Mouse (Mus musculus) stomach, embryonic 14.5 days (tissue): Measurements from ENCODE around the gene Olfr1183. TPM values are rescaled to one million over a fixed set of nuclear protein-coding genes. Genes with fewer than 3 reads are reported as not detected.
"Not testable (repeated sequence)": the region's sequence is repeated elsewhere in the genome, so short reads cannot be mapped to it uniquely, and the experiment has no call there.

Experiments used
- ATAC-seq: fragments of 200-750 bp; cut with Nextera tagmentation; 2 replicates; pipeline ENCODE4 v1.8.0; 2017; ENCODE audit warnings: low read depth, moderate TSS enrichment; ENCODE audit not compliant: insufficient number of reproducible peaks, insufficient read depth, low FRiP score
- H3K27ac ChIP-seq: fragments of 300-500 bp; sonication (generic); 2 replicates; pipeline ENCODE4 v1.5.1; 2014; ENCODE audit warnings: mild to moderate bottlenecking, low read length, moderate library complexity, mixed read lengths
- H3K27me3 ChIP-seq: fragments of 300-500 bp; sonication (generic); 2 replicates; pipeline ENCODE4 v1.6.1; 2014; ENCODE audit warnings: low read length, control low read depth, mixed read lengths; ENCODE audit not compliant: control insufficient read depth, insufficient read depth
- H3K36me3 ChIP-seq: fragments of 300-500 bp; sonication (generic); 2 replicates; pipeline ENCODE4 v1.6.1; 2014; ENCODE audit warnings: mild to moderate bottlenecking, control low read depth, low read length, moderate library complexity, mixed read lengths; ENCODE audit not compliant: control insufficient read depth, insufficient read depth
- H3K4me1 ChIP-seq: fragments of 300-500 bp; sonication (generic); 2 replicates; pipeline ENCODE4 v1.6.1; 2014; ENCODE audit warnings: low read length, control low read depth, mixed read lengths; ENCODE audit not compliant: control insufficient read depth, insufficient read depth
- H3K4me2 ChIP-seq: fragments of 300-500 bp; sonication (generic); replicated peaks from 2 replicates; pipeline ENCODE4 v1.6.1; 2014; ENCODE audit warnings: low read depth, low read length, control low read depth
- H3K4me3 ChIP-seq: fragments of 300-500 bp; sonication (generic); 2 replicates; pipeline ENCODE4 v1.5.1; 2014; ENCODE audit warnings: low read depth, low read length, control low read depth
- H3K9ac ChIP-seq: fragments of 300-500 bp; sonication (generic); replicated peaks from 2 replicates; pipeline ENCODE4 v1.6.1; 2014; ENCODE audit warnings: low read depth, mild to moderate bottlenecking, control low read depth, low read length, moderate library complexity, mixed read lengths
- H3K9me3 ChIP-seq: fragments of 300-500 bp; sonication (generic); 2 replicates; pipeline ENCODE4 v1.6.1; 2016; ENCODE audit warnings: low read depth, low read length, control low read depth; ENCODE audit not compliant: control insufficient read depth
- WGBS: fragments of 180-500 bp; shearing (Covaris S2); extraction: QIAGEN DNeasy Blood & Tissue Kit; methylation state at CpG from one replicate; pipeline ENCODE4 v1.1.7; 2014; 5-methylcytosine and 5-hydroxymethylcytosine counted together
- polyA plus RNA-seq: library from polyadenylated mRNA; unstranded; fragments of >200 nt; fragmentation: Nextera tagmentation; extraction: Ambion mirVana; gene quantifications from 2 replicates; pipeline ENCODE4 v1.2.1, GENCODE M21; 2014

Olfr1183 gene
- polyA plus RNA-seq: not detected in 2 replicates

DNA sequence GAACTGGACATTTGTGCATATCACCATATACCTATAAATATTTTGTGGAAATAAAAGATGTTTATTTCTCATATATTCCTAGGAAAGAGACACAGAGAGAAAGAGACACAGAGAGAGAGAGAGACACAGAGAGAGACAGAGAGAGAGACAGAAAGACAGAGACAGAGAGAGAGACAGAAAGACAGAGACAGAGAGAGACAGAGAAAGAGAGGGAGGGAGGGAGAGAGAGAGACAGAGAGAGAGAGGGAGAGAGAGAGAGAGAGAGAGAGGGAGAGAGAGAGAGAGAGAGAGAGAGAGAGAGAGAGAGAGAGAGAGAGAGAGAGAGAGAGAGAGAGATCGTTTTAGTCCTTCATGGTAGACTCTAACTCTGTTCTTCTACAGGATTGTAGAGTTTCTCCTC, at the start of gene Olfr1183:
Gene Olfr1183, plus strand, starts transcription at position 301 of the 400 bp plus-strand sequence.
- not testable (repeated sequence) for H3K4me2 ChIP-seq, H3K36me3 ChIP-seq, H3K9ac ChIP-seq, H3K4me3 ChIP-seq, H3K27ac ChIP-seq, ATAC-seq, H3K27me3 ChIP-seq, H3K4me1 ChIP-seq, H3K9me3 ChIP-seq
- 71% methylated on average over 1 of the region's 1 CpGs for WGBS

DNA sequence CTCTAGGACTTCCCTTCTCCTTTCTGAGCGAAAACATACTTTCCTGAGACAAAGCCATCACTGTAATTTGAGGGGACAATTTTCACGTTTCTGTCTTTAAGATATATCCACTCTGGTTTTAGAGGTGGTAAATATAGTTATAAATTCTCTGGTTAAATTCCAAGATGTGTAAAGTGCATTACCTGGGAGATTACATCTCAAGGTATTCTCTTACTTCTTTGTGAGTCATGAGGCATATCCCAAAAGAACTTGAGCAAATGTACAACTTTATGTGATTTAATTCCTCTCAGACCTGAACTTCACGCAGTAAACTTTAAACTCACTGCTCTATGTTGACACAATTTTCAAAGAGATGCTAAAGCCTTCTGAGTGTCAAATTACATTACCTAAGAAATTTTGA, 48.3 kb upstream of the Olfr1183 start, which contains the start of gene Olfr1179:
Gene Olfr1179, minus strand, starts transcription at position 101 of the 400 bp plus-strand sequence.
- Histone ChIP-seq H3K4me2 (no peak within 1 kb of the TSS), H3K4me3 (no peak within 1 kb of the TSS), H3K36me3 (no peaks in the 10 kb centered on the region), H3K27me3 (no peaks in the 10 kb centered on the region), H3K9me3 (no peaks in the 10 kb centered on the region), H3K27ac (no peak within 1 kb of the TSS), H3K9ac (no peak within 1 kb of the TSS), H3K4me1 (no peaks in the 10 kb centered on the region)
- 80% methylated on average over 3 of the region's 3 CpGs for WGBS
- no peak for ATAC-seq

DNA sequence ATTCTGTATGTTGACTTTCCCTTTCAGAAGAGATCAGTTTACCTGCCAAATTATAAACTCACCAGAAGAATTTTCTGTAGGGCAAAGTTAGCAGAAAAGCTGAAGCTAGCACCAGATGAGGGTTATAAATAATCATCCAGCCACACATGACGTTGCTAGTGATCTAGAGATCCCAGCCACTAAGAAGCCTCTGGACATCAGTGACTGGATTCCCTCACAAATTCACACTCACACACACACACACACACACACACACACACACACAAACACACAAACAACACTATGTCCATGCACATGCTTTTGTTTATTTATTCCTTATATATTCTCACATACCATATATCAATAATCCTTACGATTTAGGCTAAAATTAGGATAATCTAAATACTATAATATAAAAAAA, 35.6 kb upstream of the Olfr1183 start, which contains the start of gene Olfr1180:
Gene Olfr1180, minus strand, starts transcription at position 101 of the 400 bp plus-strand sequence.
- no peaks in the 10 kb centered on the region for H3K36me3 ChIP-seq
- H3K9me3 ChIP-seq: no peaks in the 10 kb centered on the region
- no peak within 1 kb of the TSS for H3K27ac ChIP-seq
- no peak within 1 kb of the TSS for H3K9ac ChIP-seq
- no peaks in the 10 kb centered on the region for H3K27me3 ChIP-seq
- no peaks in the 10 kb centered on the region for H3K4me1 ChIP-seq
- no peak within 1 kb of the TSS for H3K4me3 ChIP-seq
- WGBS: 72% methylated on average over 2 of the region's 2 CpGs
- ATAC-seq: no peak
- H3K4me2 ChIP-seq: no peak within 1 kb of the TSS

DNA sequence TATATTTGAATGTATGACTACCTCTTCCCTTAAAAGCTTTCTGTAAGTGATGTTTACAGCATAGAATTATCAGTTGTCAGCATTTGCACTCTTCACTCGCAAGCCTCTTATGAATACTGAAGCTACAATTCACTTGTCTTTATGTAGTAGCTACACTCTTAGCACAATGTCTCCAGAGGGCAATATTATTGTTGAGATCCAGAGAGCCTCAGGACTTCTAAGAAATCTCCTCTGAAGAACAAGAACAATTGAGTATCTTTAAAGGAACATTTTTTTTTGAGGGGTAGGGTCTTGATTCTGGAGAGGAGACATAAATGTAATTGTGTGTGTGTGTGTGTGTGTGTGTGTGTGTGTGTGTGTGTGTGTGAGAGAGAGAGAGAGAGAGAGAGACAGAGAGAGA, 28.6 kb upstream of the Olfr1183 start, which contains the start of gene Olfr1181:
Gene Olfr1181, minus strand, starts transcription at position 101 of the 400 bp plus-strand sequence.
- no peak within 1 kb of the TSS for H3K27ac ChIP-seq
- no peaks in the 10 kb centered on the region for H3K36me3 ChIP-seq
- H3K4me2 ChIP-seq: no peak within 1 kb of the TSS
- H3K27me3 ChIP-seq: no peaks in the 10 kb centered on the region
- H3K4me1 ChIP-seq: no peaks in the 10 kb centered on the region
- no peaks in the 10 kb centered on the region for H3K9me3 ChIP-seq
- ATAC-seq: no peak
- no peak within 1 kb of the TSS for H3K4me3 ChIP-seq
- H3K9ac ChIP-seq: no peak within 1 kb of the TSS
- WGBS: 78% methylated on average over 1 of the region's 1 CpGs

DNA sequence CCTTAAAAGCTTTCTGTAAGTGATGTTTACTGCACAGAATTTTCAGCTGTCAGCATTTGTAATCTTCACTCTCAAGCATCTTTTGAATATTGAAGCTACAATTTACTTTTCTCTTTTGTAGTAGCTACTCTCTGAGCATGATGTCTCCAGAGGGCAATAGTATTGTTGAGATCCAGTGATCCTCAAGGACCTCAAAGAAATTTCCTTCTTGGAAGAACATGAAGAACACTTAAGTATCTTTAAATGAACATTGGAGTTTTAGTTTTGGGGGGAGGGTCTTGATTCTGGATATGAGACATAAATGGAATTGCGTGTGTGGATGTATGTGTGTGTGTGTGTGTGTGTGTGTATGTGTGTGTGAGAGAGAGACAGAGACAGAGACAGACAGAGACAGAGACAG, 5.6 kb upstream of the Olfr1183 start, which contains the start of gene Gm13757:
Gene Gm13757, minus strand, starts transcription at position 101 of the 400 bp plus-strand sequence.
- no peaks in the 10 kb centered on the region for H3K9me3 ChIP-seq
- no peak within 1 kb of the TSS for H3K4me2 ChIP-seq
- H3K9ac ChIP-seq: no peak within 1 kb of the TSS
- H3K36me3 ChIP-seq: no peaks in the 10 kb centered on the region
- H3K4me3 ChIP-seq: no peak within 1 kb of the TSS
- 83% methylated on average over 1 of the region's 1 CpGs for WGBS
- no peaks in the 10 kb centered on the region for H3K27me3 ChIP-seq
- no peak for ATAC-seq
- no peak within 1 kb of the TSS for H3K27ac ChIP-seq
- no peaks in the 10 kb centered on the region for H3K4me1 ChIP-seq

DNA sequence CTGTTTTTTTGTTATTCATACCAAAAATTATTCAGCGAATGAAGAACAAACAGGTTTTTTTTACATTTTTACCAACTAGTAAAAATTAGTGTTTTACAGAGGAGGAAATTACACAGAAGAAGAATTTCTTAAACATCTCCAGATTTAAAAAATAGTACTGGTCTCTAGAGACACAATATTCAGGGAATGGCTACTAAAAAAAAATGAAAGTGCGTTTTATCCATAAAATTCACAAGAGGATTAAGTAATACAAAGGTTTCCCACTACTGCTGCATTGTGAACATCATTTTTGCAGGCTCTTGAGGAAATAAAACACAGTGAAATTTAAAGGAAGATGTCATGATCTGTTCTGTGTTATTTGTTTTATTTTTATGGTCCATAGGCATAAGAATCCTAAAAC, 28.6 kb downstream of the Olfr1183 start, which contains the start of gene Olfr1184:
Gene Olfr1184, plus strand, starts transcription at position 301 of the 400 bp plus-strand sequence.
- no peaks in the 10 kb centered on the region for H3K4me1 ChIP-seq
- no peak within 1 kb of the TSS for H3K4me2 ChIP-seq
- H3K27ac ChIP-seq: no peak within 1 kb of the TSS
- H3K9me3 ChIP-seq: no peaks in the 10 kb centered on the region
- whole genome bisulfite sequencing: 89% methylated on average over 2 of the region's 2 CpGs
- H3K27me3 ChIP-seq: no peaks in the 10 kb centered on the region
- no peak for ATAC-seq
- no peak within 1 kb of the TSS for H3K9ac ChIP-seq
- H3K4me3 ChIP-seq: no peak within 1 kb of the TSS
- no peaks in the 10 kb centered on the region for H3K36me3 ChIP-seq

DNA sequence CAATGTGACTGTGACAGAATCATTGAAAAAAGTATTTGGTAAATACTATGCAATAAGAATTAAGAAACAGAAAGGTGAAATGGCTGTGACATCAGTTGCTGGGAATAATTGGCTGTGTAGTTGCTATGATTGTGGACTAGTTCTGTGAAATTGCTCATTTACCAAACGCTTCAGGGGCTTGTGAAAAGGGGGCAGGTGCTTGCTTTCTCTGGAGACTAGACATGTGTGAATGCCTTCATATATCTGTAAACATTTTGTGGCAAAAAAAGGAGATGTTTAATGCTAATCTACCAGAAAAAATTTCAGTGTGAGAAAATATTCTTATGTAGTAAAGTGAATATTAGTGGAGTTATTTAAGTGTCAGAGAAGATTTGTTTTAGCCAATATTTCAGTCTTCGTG, 38.4 kb downstream of the Olfr1183 start, which contains the start of gene Olfr1185-ps1:
Gene Olfr1185-ps1, plus strand, starts transcription at position 301 of the 400 bp plus-strand sequence.
- 66% methylated on average over 2 of the region's 2 CpGs for WGBS
- H3K4me3 ChIP-seq: no peak within 1 kb of the TSS
- H3K9me3 ChIP-seq: no peaks in the 10 kb centered on the region
- no peak within 1 kb of the TSS for H3K9ac ChIP-seq
- no peak within 1 kb of the TSS for H3K27ac ChIP-seq
- H3K36me3 ChIP-seq: no peaks in the 10 kb centered on the region
- H3K4me1 ChIP-seq: no peaks in the 10 kb centered on the region
- no peaks in the 10 kb centered on the region for H3K27me3 ChIP-seq
- ATAC-seq: no peak
- no peak within 1 kb of the TSS for H3K4me2 ChIP-seq

DNA sequence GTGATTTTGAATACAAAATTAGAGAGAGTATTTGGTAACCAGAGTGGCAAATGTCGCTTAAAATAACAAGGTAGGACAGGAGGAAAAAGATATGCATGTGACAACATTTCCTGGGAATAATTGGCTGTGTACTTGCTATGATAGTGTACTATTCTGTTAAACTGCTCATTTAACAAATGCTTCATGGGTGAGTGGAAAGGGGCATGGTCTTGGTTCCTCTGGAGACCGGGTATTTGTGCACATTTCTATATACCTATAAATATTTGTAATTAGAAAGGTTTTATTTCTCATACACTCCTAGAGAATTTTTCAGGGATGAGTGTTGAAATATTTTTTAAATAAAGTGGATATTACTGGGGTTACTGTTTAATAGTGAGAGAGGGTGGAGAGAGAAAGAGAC, 63.6 kb downstream of the Olfr1183 start, which contains the start of gene Olfr1186:
Gene Olfr1186, plus strand, starts transcription at position 301 of the 400 bp plus-strand sequence.
- H3K4me3 ChIP-seq: no peak within 1 kb of the TSS
- no peaks in the 10 kb centered on the region for H3K36me3 ChIP-seq
- H3K4me2 ChIP-seq: no peak within 1 kb of the TSS
- no peak within 1 kb of the TSS for H3K9ac ChIP-seq
- no peaks in the 10 kb centered on the region for H3K4me1 ChIP-seq
- no peak within 1 kb of the TSS for H3K27ac ChIP-seq
- ATAC-seq: no peak
- WGBS: 87% methylated on average over 2 of the region's 2 CpGs
- H3K27me3 ChIP-seq: no peaks in the 10 kb centered on the region
- H3K9me3 ChIP-seq: no peaks in the 10 kb centered on the region
